Mouse (Mus musculus) erythroblast, embryonic 14.5 days (primary cell): ENCODE data around the gene Rabl6.

Experiments
- GATA1 ChIP-seq: IDR thresholded peaks from 2 replicates; pipeline ENCODE4 v1.6.1; 2012; ENCODE audit warnings: low read length, inconsistent platforms, mixed read lengths
- TAL1 ChIP-seq: IDR thresholded peaks from 3 replicates; pipeline ENCODE4 v1.6.1; 2012; ENCODE audit warnings: low read length, inconsistent platforms, mixed read lengths

DNA sequence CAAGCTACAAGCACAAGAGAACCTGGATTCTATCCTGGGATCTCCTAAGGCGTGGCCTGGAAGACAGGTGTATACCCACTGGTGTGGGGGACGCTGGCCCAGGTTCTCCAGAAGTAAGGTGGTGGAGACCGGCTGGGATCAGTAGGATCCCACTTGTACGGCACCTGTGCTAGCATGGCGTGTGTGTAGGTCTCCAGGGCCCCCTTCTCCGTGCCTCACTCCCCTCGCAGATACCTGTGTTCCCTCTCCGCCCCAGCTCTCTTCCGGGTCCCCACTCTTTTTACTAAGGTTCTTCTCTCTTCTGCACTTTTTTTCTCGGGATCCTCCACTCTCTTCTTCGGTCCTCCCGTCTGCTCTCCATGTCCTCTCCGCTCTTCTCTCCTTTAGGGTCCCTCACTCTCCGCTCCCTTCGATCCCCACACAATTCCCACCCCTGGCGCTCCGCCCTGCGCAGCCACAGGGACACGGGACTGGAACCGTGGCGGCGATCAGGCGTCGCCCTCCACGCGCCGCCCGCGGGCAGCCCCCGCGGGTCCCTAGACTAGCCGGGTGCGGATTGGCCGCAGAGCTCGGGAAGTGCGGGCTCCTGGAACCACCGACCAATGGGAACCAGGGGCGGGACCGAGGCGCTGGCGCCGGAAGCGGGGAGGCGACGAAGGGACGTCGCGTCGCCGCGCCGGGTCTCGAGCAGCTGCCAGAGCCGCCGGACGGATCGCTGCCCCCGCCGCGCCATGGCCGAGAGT is 50.9 kb downstream of the Rabl6 start, which contains the start of gene Edf1:
- TF ChIP-seq GATA1, result no peak
- TF ChIP-seq TAL1, result no peak
